Mouse (Mus musculus) intestine, embryonic 16.5 days (tissue): ENCODE results near the gene Fam57a. TPM values are rescaled to one million over a fixed set of nuclear protein-coding genes. Genes with fewer than 3 reads are reported as not detected.
A peak's percentile ranks its signal among the peaks of the same experiment; 100 is the strongest.

Experiments used
- ATAC-seq: fragments of 200-750 bp; cut with Nextera tagmentation; 2 replicates; pipeline ENCODE4 v1.8.0; 2017; ENCODE audit warnings: moderate TSS enrichment, moderate library complexity
- H3K27ac ChIP-seq: fragments of 300-500 bp; sonication (generic); 2 replicates; pipeline ENCODE4 v1.5.1; 2014; ENCODE audit warnings: mild to moderate bottlenecking, low read length
- H3K27me3 ChIP-seq: fragments of 300-500 bp; sonication (generic); replicated peaks from 2 replicates; pipeline ENCODE4 v1.6.1; 2014; ENCODE audit warnings: low read length, control low read depth, mixed read lengths; ENCODE audit not compliant: control insufficient read depth, insufficient read depth
- H3K36me3 ChIP-seq: fragments of 300-500 bp; sonication (generic); 2 replicates; pipeline ENCODE4 v1.6.1; 2014; ENCODE audit warnings: low read length, control low read depth; ENCODE audit not compliant: control insufficient read depth, insufficient read depth
- H3K4me1 ChIP-seq: fragments of 300-500 bp; sonication (generic); 2 replicates; pipeline ENCODE4 v1.6.1; 2014; ENCODE audit warnings: low read length, control low read depth, mixed read lengths; ENCODE audit not compliant: control insufficient read depth, insufficient read depth
- H3K4me2 ChIP-seq: fragments of 300-500 bp; sonication (generic); 2 replicates; pipeline ENCODE4 v1.6.1; 2014; ENCODE audit warnings: low read depth, low read length, control low read depth
- H3K4me3 ChIP-seq: fragments of 300-500 bp; sonication (generic); 2 replicates; pipeline ENCODE4 v1.5.1; 2014; ENCODE audit warnings: mild to moderate bottlenecking, low read length
- H3K9ac ChIP-seq: fragments of 300-500 bp; sonication (generic); 2 replicates; pipeline ENCODE4 v1.6.1; 2014; ENCODE audit warnings: low read depth, low read length
- H3K9me3 ChIP-seq: fragments of 300-500 bp; sonication (generic); 2 replicates; pipeline ENCODE4 v1.6.1; 2016; ENCODE audit warnings: low read length, control low read depth; ENCODE audit not compliant: control insufficient read depth
- WGBS: fragments of 180-500 bp; shearing (Covaris S2); extraction: QIAGEN DNeasy Blood & Tissue Kit; methylation state at CpG from one replicate; pipeline ENCODE4 v1.1.7; 2014; 5-methylcytosine and 5-hydroxymethylcytosine counted together
- polyA plus RNA-seq: library from polyadenylated mRNA; unstranded; fragments of >200 nt; fragmentation: Nextera tagmentation; extraction: Ambion mirVana; gene quantifications from 2 replicates; pipeline ENCODE4 v1.2.1, GENCODE M21; 2015

Fam57a gene
- polyA plus RNA-seq: 104 TPM in 2 replicates

DNA sequence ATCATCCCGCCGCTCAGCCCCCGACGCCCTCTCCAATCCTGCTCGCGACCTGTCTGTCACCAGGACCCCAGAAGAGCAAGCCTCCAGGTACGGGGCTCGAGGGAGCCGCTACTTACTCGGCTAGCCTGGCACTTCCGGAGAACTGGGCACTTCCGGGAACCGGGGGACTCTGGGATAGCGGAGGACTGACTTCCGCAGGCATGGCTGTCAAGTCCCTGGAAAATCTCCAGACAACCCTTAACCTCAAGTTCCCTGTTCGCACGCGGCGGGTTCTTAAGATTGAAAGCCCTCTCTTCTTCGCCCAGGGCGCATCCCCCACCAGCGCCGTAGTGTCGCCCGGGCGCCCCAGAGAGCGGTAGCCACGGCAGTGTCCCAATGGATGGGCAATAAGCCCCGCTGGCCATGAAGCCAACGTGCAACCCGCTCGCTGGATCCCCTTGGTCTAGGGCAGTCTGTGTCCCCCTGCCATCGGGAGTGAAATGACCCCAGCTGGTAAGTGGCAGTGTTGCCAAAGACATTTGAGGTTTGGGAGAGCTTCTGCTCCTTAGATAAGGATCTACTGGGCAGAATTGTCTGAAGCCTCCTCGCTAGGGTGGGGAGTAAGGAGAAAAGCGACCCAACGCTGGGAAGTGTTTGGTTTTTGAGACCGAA lies at the start of gene Fam57a, which contains the start of gene Vps53:
TSS of gene Fam57a (plus strand) at position 177 of the 651 bp plus-strand sequence.
TSS of gene Vps53 (minus strand) at position 153 of the 651 bp plus-strand sequence.
- peak; percentile 93 for ATAC-seq
- Histone ChIP-seq H3K27ac (peak within 1 kb of the TSS; percentile 79), H3K36me3 (no peaks in the 10 kb centered on the region; the same call in 1 of the 2 replicates), H3K4me2 (peak within 1 kb of the TSS; percentile 88), H3K9me3 (no peaks in the 10 kb centered on the region), H3K4me1 (peaks cover 6% of the 10 kb centered on the region), H3K9ac (peak within 1 kb of the TSS; percentile 89), H3K27me3 (no peaks in the 10 kb centered on the region), H3K4me3 (peak within 1 kb of the TSS; percentile 94)
- WGBS: under 1% methylated on average over 36 of the region's 37 CpGs

GRCm38 (mm10) chr11:76130859-76131258 lies 48.6 kb upstream of the Fam57a start:
- WGBS: 83% methylated on average over 5 of the region's 5 CpGs

GRCm38 (mm10) chr11:76135641-76136437 lies 43.6 kb upstream of the Fam57a start:
- H3K36me3 ChIP-seq: peaks cover 12% of the 10 kb centered on the region; the same call in 1 of the 2 replicates
- no peaks in the 10 kb centered on the region for H3K9me3 ChIP-seq
- H3K27ac ChIP-seq: no peak overlapping the region
- no peak overlapping the region for H3K4me3 ChIP-seq
- no peak overlapping the region for H3K9ac ChIP-seq
- H3K4me1 ChIP-seq: no peaks in the 10 kb centered on the region
- no peaks in the 10 kb centered on the region for H3K27me3 ChIP-seq
- H3K4me2 ChIP-seq: no peak overlapping the region
- no peak for ATAC-seq
- 84% methylated on average over 7 of the region's 7 CpGs for WGBS

More at GRCm38 (mm10) chr11:76130859-76131258, 48.6 kb upstream of the Fam57a start:
- Histone ChIP-seq H3K27me3 (no peaks in the 10 kb centered on the region), H3K9ac (no peak overlapping the region), H3K4me2 (no peak overlapping the region), H3K4me3 (no peak overlapping the region), H3K9me3 (no peaks in the 10 kb centered on the region), H3K4me1 (peaks cover 2% of the 10 kb centered on the region; the same call in 1 of the 2 replicates), H3K27ac (no peak overlapping the region), H3K36me3 (peaks cover 5% of the 10 kb centered on the region; the same call in 1 of the 2 replicates)
- ATAC-seq: no peak

DNA sequence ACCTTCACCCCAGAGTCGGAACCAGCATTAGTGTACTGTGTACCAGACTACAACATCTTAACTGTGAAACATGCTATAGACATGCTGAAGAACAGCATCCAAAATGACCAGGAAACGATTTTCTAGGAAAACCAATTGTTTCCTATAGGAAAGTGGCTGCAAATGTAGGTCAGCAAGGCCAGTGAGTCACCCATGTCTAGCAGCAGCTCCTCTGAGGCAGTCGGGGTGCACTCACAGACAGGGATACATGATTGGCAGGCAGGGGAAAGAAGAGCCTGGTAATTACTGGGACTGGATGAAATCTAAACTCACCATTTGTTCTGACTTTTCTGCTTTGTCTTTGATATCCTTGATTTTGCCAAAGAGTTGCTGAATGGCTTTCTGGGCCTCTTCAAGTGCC lies 41.5 kb upstream of the Fam57a start:
- Histone ChIP-seq H3K4me2 (no peak overlapping the region), H3K36me3 (peaks cover 12% of the 10 kb centered on the region; the same call in 1 of the 2 replicates), H3K4me3 (no peak overlapping the region), H3K27ac (no peak overlapping the region), H3K4me1 (no peaks in the 10 kb centered on the region), H3K27me3 (no peaks in the 10 kb centered on the region), H3K9ac (no peak overlapping the region), H3K9me3 (no peaks in the 10 kb centered on the region)
- no peak for ATAC-seq
- WGBS: 84% methylated on average over 3 of the region's 3 CpGs

GRCm38 (mm10) chr11:76144386-76144785 lies 35.1 kb upstream of the Fam57a start:
- no peak overlapping the region for H3K4me2 ChIP-seq
- H3K27me3 ChIP-seq: no peaks in the 10 kb centered on the region
- no peak for ATAC-seq
- H3K36me3 ChIP-seq: no peaks in the 10 kb centered on the region
- H3K9me3 ChIP-seq: no peaks in the 10 kb centered on the region
- WGBS: 76% methylated on average over 8 of the region's 8 CpGs
- no peak overlapping the region for H3K9ac ChIP-seq
- no peak overlapping the region; the same call in 1 of the 2 replicates for H3K27ac ChIP-seq
- H3K4me1 ChIP-seq: peaks cover 21% of the 10 kb centered on the region
- no peak overlapping the region for H3K4me3 ChIP-seq

GRCm38 (mm10) chr11:76145169-76145568 lies 34.3 kb upstream of the Fam57a start:
- Histone ChIP-seq H3K9me3 (no peaks in the 10 kb centered on the region), H3K9ac (no peak overlapping the region), H3K4me2 (no peak overlapping the region), H3K27me3 (no peaks in the 10 kb centered on the region), H3K36me3 (no peaks in the 10 kb centered on the region), H3K4me3 (no peak overlapping the region), H3K4me1 (peaks cover 21% of the 10 kb centered on the region), H3K27ac (no peak overlapping the region; the same call in 1 of the 2 replicates)
- WGBS: 97% methylated on average over 1 of the region's 1 CpGs
- ATAC-seq: peak; percentile 51

DNA sequence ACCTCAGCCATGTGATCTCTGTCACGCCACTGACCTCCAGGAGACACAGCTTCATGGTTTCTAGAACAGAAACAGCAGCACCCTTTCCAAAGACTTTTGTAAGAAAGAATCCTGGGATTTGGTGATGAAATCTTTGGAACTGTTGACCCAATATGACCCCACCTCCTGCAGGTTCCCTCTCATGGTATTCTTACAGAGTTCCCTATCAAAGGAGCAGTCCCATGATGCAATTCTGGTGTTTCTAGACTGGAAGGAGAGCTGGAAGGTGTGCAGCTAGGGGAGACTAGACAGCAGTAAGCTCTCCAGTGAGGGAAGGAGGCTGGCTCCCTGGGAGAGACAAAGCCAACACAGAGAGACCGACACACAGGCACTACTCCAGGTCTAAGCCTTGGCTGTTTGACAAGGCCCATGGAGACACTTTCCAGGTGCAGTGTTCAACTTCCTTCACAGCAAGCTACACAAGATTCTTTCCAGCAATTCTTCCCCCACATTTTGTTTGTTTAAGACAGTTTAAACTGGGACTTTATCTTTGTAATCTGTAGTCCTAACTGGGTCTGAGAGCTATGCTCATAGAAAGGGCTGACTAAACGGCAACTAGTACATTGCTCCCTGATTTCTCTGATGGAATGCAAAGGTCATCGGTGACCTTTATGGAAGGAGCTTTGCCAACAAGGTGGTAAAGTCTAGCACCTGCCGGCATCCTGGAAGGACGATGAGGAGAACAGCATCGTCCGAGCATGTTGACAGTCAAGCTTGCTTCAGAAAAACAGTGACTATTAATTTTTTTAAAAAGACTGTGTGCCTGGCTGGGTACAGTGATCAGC lies 33.1 kb upstream of the Fam57a start:
- no peak overlapping the region for H3K9ac ChIP-seq
- ATAC-seq: peak; percentile 61
- no peaks in the 10 kb centered on the region for H3K36me3 ChIP-seq
- no peaks in the 10 kb centered on the region for H3K27me3 ChIP-seq
- peak overlapping the region; percentile 79 for H3K27ac ChIP-seq
- H3K4me1 ChIP-seq: peaks cover 21% of the 10 kb centered on the region
- H3K4me2 ChIP-seq: no peak overlapping the region
- no peak overlapping the region for H3K4me3 ChIP-seq
- WGBS: 70% methylated on average over 8 of the region's 8 CpGs
- no peaks in the 10 kb centered on the region for H3K9me3 ChIP-seq

DNA sequence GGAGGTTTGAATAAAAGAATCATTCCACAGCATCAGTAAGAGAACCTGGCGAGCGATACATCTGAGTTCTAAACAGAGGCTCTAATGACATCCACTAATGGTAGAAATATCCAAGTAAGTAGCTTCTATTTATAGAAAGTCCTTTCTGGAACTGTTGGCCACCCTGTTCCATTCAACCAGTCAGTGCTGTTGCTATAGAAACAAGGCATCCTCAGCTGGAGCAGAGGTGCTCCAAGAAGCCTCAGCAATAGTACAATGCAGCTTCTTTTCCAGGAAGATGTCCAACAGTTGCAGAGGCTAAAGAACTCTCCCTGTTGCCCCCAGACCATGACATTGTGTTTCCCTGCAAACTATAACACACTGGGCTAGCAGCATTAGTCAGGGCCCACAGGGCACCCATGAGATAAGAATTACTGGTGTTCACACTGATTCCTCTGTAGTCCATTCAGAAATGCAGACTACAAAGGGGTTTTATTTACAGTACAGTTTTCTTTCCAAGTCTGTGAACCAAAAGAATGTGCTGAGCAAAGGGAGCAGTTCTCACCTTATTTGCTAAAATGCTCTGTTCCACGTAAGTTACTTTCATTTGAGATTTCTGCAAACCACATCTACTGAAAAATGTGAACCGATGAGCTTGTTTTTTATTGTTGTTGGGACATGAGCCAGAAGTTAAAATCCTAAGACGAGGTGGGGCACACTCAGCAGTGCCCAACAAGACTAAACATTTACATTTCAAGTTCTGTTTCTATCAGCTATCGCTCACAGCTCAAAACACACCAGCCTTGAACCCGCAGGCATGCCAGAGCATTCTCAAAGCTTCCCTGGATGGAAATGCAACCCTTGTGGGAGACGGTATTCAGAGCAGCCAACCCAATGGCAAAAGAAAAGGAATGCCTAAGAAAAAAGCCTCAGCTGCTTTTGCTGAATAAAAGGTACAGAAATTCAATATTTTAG lies 31.1 kb upstream of the Fam57a start:
- peaks cover 21% of the 10 kb centered on the region for H3K4me1 ChIP-seq
- no peaks in the 10 kb centered on the region for H3K36me3 ChIP-seq
- no peaks in the 10 kb centered on the region for H3K27me3 ChIP-seq
- WGBS: 53% methylated on average over 8 of the region's 8 CpGs
- H3K27ac ChIP-seq: peak overlapping the region; percentile 59
- no peaks in the 10 kb centered on the region for H3K9me3 ChIP-seq
- H3K4me2 ChIP-seq: no peak overlapping the region
- no peak overlapping the region for H3K9ac ChIP-seq
- no peak overlapping the region for H3K4me3 ChIP-seq
- ATAC-seq: peak; percentile 49; the same call in 1 of the 2 replicates
